ENCODE assay signal across 9 mouse cellular contexts in the genomic region with DNA sequence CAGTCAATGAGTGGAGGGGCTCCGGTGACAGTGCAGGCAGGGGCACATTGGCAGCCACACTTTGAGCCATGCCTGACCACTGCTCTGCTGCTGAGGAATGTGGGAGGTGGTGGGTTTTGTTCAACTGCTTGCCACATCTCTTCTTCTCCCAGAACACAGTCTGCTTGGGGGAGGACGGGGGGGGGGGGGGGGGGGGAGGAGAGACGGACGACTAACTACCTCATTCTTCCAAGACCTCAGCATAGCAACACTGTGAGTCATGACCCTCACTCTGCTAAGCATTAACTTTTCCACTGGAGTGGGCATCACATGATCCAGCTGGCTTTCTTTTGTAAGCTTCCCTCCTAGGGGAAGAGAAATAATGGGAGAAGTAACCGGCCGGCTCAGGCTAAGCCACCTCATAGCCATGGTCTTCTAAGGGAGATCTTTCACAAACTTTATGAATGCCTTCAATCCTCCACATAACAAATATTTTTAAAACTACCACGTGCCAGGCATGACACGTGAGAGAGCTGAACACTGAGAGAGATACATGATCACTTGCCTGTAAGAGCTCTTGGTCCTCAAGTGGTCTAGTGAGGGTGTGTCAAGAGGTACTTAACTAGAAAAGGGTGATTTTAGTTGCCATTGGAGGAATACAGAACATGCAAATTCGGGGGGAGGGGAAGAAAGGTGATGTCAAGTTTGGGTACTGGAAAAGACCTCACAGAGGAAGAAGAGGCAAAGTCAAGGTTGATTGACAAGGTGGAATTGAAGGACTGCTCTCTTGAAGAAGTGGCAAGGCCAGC. TPM values are rescaled to one million over a fixed set of nuclear protein-coding genes. Genes with fewer than 3 reads are reported as not detected.
DNase-seq lines count a peak whose midpoint lies in the region; TF ChIP-seq lines count a peak whose summit lies in the region.
"Had no signal": no experiment of that assay in that cellular context is flagged by ENCODE, and none has a peak within 500 bp of the region (broad histone marks: within the 10 kb centered on the region; RNA-seq: fewer than 3 reads in every experiment).

No protein-coding gene starts in this region.

- peak; percentile 49; the same call in 1 of the 2 replicates for TF ChIP-seq POLR2A in lung, adult 2 months (IDR thresholded peaks at IDR 0.05; ENCODE audit: borderline replicate concordance, extremely low read depth, low read depth, low read length)

- no peak overlapping the region for H3K4me3 ChIP-seq in lung, adult 2 months (replicated peaks; ENCODE audit: extremely low read depth, low read depth, low read length)
- H3K4me3 ChIP-seq: embryonic facial prominence, embryonic 13.5 days had no signal

- H3K4me1 ChIP-seq in lung, adult 2 months (ENCODE audit: control insufficient read depth, insufficient read depth, low read length) = peaks cover 35% of the 10 kb centered on the region

- intact Hi-C loops in heart, postnatal 25 days (cut with DNase I) = no loop called here

- TF ChIP-seq CTCF in lung, adult 2 months (IDR thresholded peaks at IDR 0.05; ENCODE audit: insufficient read depth, low read length) = no peak

- 32% methylated on average over 9 of the region's 9 CpGs for WGBS in lung, adult 2 months

- DNase-seq in B cell, adult 2 months = peak; percentile 75 to 77
- peak; percentile 77 for DNase-seq in ZHBTc4 (ENCODE audit: low read depth, low spot score)
- peak; percentile 37 for DNase-seq in heart, postnatal 25 days (ENCODE audit: low spot score)
- peak; percentile 64 for DNase-seq in lung, adult 2 months
- DNase-seq in thymus, postnatal 36 days = no peak
- no peak for DNase-seq in right cerebral cortex, postnatal 36 days (ENCODE audit: low spot score in 2 of 2)
- no peak for DNase-seq in cerebellum, postnatal 4 days (ENCODE audit: low spot score in 2 of 2)
- no peak for DNase-seq in frontal cortex, postnatal 10 days (ENCODE audit: low spot score in 2 of 2)

RNA-seq across cellular contexts. Expression of gene Myof, which starts 17.9 kb away (rescaled TPM):
- 10 to 100 TPM in 1 of 2 experiments, 1 to 10 TPM in 1; 9.5 to 10.3 TPM for total RNA-seq in heart, postnatal 25 days (2021)
- 46.7 and 51.8 TPM in 2 replicates for polyA plus RNA-seq in lung, adult 2 months (2012; rRNA removed)

RNA-seq across cellular contexts. Expression of gene Cep55, which starts 29.4 kb away (rescaled TPM):
- under 1 TPM; 0.50 to 0.78 TPM for total RNA-seq in heart, postnatal 25 days (2021)
- 0.38 and 0.40 TPM in 2 replicates for polyA plus RNA-seq in lung, adult 2 months (2012; rRNA removed)

Comparison
In these comparisons a context has a peak if more than half of its experiments do, and no peak if none do; other contexts are left out.
1. DNase-seq: peak in B cell, adult 2 months (2 of 2), ZHBTc4 (single experiment), heart, postnatal 25 days (single experiment) and lung, adult 2 months (single experiment); none in thymus, postnatal 36 days (0 of 2), right cerebral cortex, postnatal 36 days (0 of 2), cerebellum, postnatal 4 days (0 of 2) and frontal cortex, postnatal 10 days (0 of 2).